Mouse (Mus musculus) heart, postnatal 0 days (tissue): ENCODE measurements around the gene Lrrc7. TPM values are rescaled to one million over a fixed set of nuclear protein-coding genes. Genes with fewer than 3 reads are reported as not detected.

ENCODE experiments used
- ATAC-seq: fragments of 200-750 bp; cut with Nextera tagmentation; 2 replicates; pipeline ENCODE4 v1.8.0; 2017; ENCODE audit warnings: low read depth, moderate number of reproducible peaks, moderate library complexity; ENCODE audit not compliant: insufficient read depth
- DNase-seq: peaks from one replicate; pipeline ENCODE4 v3.0.0-alpha.2; 2016; ENCODE audit warnings: low spot score
- H3K27ac ChIP-seq: fragments of 300-500 bp; sonication (generic); 2 replicates; pipeline ENCODE4 v1.5.1; 2014; ENCODE audit warnings: low read depth, mild to moderate bottlenecking
- H3K27me3 ChIP-seq: fragments of 300-500 bp; sonication (generic); 2 replicates; pipeline ENCODE4 v1.6.1; 2014; ENCODE audit warnings: low read length, mixed read lengths; ENCODE audit not compliant: control insufficient read depth, insufficient read depth
- H3K36me3 ChIP-seq: fragments of 300-500 bp; sonication (generic); replicated peaks from 2 replicates; pipeline ENCODE4 v1.6.1; 2014; ENCODE audit warnings: low read length, mixed read lengths; ENCODE audit not compliant: control insufficient read depth, insufficient read depth
- H3K4me1 ChIP-seq: fragments of 300-500 bp; sonication (generic); 2 replicates; pipeline ENCODE4 v1.6.1; 2014; ENCODE audit warnings: antibody characterized with exemption; ENCODE audit not compliant: control insufficient read depth, insufficient read depth
- H3K4me2 ChIP-seq: fragments of 300-500 bp; sonication (generic); 2 replicates; pipeline ENCODE4 v1.6.1; 2014; ENCODE audit warnings: low read depth, mild to moderate bottlenecking, low read length, moderate library complexity
- H3K4me3 ChIP-seq: fragments of 300-500 bp; sonication (generic); 2 replicates; pipeline ENCODE4 v1.5.1; 2014; ENCODE audit warnings: low read depth, low read length
- H3K9ac ChIP-seq: fragments of 300-500 bp; sonication (generic); replicated peaks from 2 replicates; pipeline ENCODE4 v1.6.1; 2014; ENCODE audit warnings: low read depth, low read length, mixed read lengths
- H3K9me3 ChIP-seq: fragments of 300-500 bp; sonication (generic); replicated peaks from 2 replicates; pipeline ENCODE4 v1.6.1; 2016; ENCODE audit warnings: low read length; ENCODE audit not compliant: control insufficient read depth
- CTCF ChIP-seq: IDR thresholded peaks from 2 replicates; pipeline ENCODE4 v1.5.1; 2016; ENCODE audit warnings: antibody characterized with exemption, control low read depth, low read depth
- EP300 ChIP-seq: IDR thresholded peaks from 2 replicates; pipeline ENCODE4 v1.6.1; 2016; ENCODE audit warnings: antibody characterized with exemption, low read depth
- WGBS: fragments of 180-500 bp; shearing (Covaris S2); extraction: QIAGEN DNeasy Blood & Tissue Kit; methylation state at CpG from one replicate; pipeline ENCODE4 v1.1.7; 2014; 5-methylcytosine and 5-hydroxymethylcytosine counted together
- polyA plus RNA-seq: library from polyadenylated mRNA; unstranded; fragments of >200 nt; fragmentation: Nextera tagmentation; extraction: Ambion mirVana; gene quantifications from 2 replicates; pipeline ENCODE4 v1.2.1, GENCODE M21; 2015
- total RNA-seq: library from RNA; depleted of rRNA; stranded (reverse); fragments of >200 nt; gene quantifications from 2 replicates; pipeline ENCODE4 v1.2.3, GENCODE M21; 2014; ENCODE audit warnings: low replicate concordance

Lrrc7 gene
- total and polyA plus RNA-seq, 2 experiments from 2014 or later, result 0.03 to 0.04 TPM

DNA sequence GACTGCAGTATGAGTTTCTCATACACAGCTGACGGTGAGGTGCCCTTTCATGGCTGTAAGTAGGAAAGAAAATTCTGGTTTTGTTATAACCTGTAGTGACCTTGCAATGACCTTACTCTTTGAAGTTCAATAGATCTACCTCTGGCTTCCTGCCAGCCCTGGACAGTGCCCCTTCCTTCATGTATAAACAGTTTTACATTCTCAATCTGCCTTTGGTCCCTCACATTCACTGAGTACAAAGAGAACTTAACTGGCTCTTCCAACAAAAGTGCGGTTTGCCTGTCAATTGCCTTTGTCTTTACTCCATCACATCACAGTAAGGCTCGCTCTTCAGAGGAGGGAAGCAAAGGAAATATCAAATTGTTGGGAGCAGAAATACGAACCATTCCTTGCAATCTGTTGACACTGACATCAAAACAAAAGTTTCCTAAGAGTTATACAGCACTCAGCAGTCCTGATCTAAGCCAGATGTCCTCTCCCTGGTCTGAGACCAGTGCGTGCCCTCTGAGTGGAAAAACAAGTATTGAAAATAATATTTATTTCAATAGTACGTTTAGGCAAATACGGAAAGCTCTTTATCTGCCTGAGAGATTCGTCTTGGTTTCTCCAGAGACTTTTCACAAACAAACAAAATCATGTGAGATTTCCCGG lies 493.3 kb downstream of the Lrrc7 start:
- Histone ChIP-seq H3K4me3 (no peak overlapping the region), H3K9ac (no peak overlapping the region), H3K9me3 (no peaks in the 10 kb centered on the region), H3K4me2 (no peak overlapping the region), H3K27ac (no peak overlapping the region), H3K27me3 (no peaks in the 10 kb centered on the region), H3K36me3 (peaks cover 21% of the 10 kb centered on the region; the same call in 1 of the 2 replicates), H3K4me1 (no peaks in the 10 kb centered on the region)
- WGBS, result 64% methylated on average over 9 of the region's 9 CpGs
- TF ChIP-seq CTCF, result no peak
- no peak for TF ChIP-seq EP300
- ATAC-seq (no peak), DNase-seq (no peak)

GRCm38 (mm10) chr3:158067916-158068315 lies 494.1 kb downstream of the Lrrc7 start:
- Histone ChIP-seq H3K4me3 (no peak overlapping the region), H3K9me3 (no peaks in the 10 kb centered on the region), H3K4me1 (no peaks in the 10 kb centered on the region), H3K9ac (no peak overlapping the region), H3K4me2 (no peak overlapping the region), H3K27ac (no peak overlapping the region), H3K27me3 (no peaks in the 10 kb centered on the region), H3K36me3 (peaks cover 21% of the 10 kb centered on the region; the same call in 1 of the 2 replicates)
- DNase-seq, result no peak
- TF ChIP-seq EP300, result no peak
- no peak for TF ChIP-seq CTCF
- WGBS, result 74% methylated on average over 7 of the region's 7 CpGs
- ATAC-seq, result no peak

- H3K4me3 ChIP-seq, result no peak overlapping the region
- H3K36me3 ChIP-seq, result peaks cover 26% of the 10 kb centered on the region; the same call in 1 of the 2 replicates
- H3K9ac ChIP-seq, result no peak overlapping the region
- H3K27ac ChIP-seq, result no peak overlapping the region
- ATAC-seq (no peak), DNase-seq (no peak)
- H3K4me1 ChIP-seq, result no peaks in the 10 kb centered on the region
- no peak overlapping the region for H3K4me2 ChIP-seq
- no peaks in the 10 kb centered on the region for H3K27me3 ChIP-seq
- 94% methylated on average over 2 of the region's 2 CpGs for WGBS
- no peak for TF ChIP-seq EP300
- no peak for TF ChIP-seq CTCF
- H3K9me3 ChIP-seq, result no peaks in the 10 kb centered on the region
These were observed 496.8 kb downstream of the Lrrc7 start for GRCm38 (mm10) chr3:158065256-158065655.

GRCm38 (mm10) chr3:158061811-158062523 lies 500.1 kb downstream of the Lrrc7 start:
- 89% methylated on average over 5 of the region's 5 CpGs for WGBS
- DNase-seq, result no peak
- Histone ChIP-seq H3K27me3 (no peaks in the 10 kb centered on the region), H3K4me2 (no peak overlapping the region), H3K4me3 (no peak overlapping the region), H3K9me3 (no peaks in the 10 kb centered on the region), H3K27ac (no peak overlapping the region), H3K4me1 (no peaks in the 10 kb centered on the region), H3K9ac (no peak overlapping the region), H3K36me3 (peaks cover 52% of the 10 kb centered on the region)
- no peak for TF ChIP-seq CTCF
- no peak for TF ChIP-seq EP300
- ATAC-seq, result no peak

GRCm38 (mm10) chr3:158060621-158061291 lies 501.3 kb downstream of the Lrrc7 start:
- Histone ChIP-seq H3K36me3 (peaks cover 54% of the 10 kb centered on the region), H3K27ac (no peak overlapping the region), H3K4me3 (no peak overlapping the region), H3K4me2 (no peak overlapping the region), H3K9ac (no peak overlapping the region), H3K27me3 (no peaks in the 10 kb centered on the region), H3K9me3 (no peaks in the 10 kb centered on the region), H3K4me1 (no peaks in the 10 kb centered on the region)
- no peak for TF ChIP-seq EP300
- no peak for TF ChIP-seq CTCF
- DNase-seq, result no peak
- 80% methylated on average over 2 of the region's 2 CpGs for WGBS
- no peak for ATAC-seq
